Mouse (Mus musculus): ENCODE measurements around the gene S1pr3. TPM values are rescaled to one million over a fixed set of nuclear protein-coding genes. Genes with fewer than 3 reads are reported as not detected.

S1pr3 gene
- polyA plus RNA-seq, 1 experiment from 2014 or later, result 36.8 TPM

- no peak overlapping the region for H3K4me3 ChIP-seq (replicated peaks; ENCODE audit: low read length)
- no peak overlapping the region for H3K4me2 ChIP-seq (ENCODE audit: low read depth, low read length)
- no peak overlapping the region for H3K9ac ChIP-seq (ENCODE audit: low read length)
- 74% methylated on average over 9 of the region's 9 CpGs for WGBS
- no peak overlapping the region for H3K27ac ChIP-seq (ENCODE audit: low read length)
- H3K36me3 ChIP-seq (ENCODE audit: control insufficient read depth, insufficient read depth, low read length), result 0 out of 2 replicates have a peak, but pooled peaks cover 6% of the 10 kb centered on the region
- no peaks in the 10 kb centered on the region for H3K9me3 ChIP-seq (replicated peaks; ENCODE audit: control insufficient read depth, low read length)
- no peak for ATAC-seq (ENCODE audit: insufficient read depth, low FRiP score)
- H3K27me3 ChIP-seq (ENCODE audit: control insufficient read depth, insufficient read depth, low read length), result no peaks in the 10 kb centered on the region
- H3K4me1 ChIP-seq (ENCODE audit: control insufficient read depth, insufficient read depth, low read length), result no peaks in the 10 kb centered on the region; the same call in 1 of the 2 replicates
Measured at GRCm38 (mm10) chr13:51423647-51424046, 15.2 kb downstream of the S1pr3 start.

DNA sequence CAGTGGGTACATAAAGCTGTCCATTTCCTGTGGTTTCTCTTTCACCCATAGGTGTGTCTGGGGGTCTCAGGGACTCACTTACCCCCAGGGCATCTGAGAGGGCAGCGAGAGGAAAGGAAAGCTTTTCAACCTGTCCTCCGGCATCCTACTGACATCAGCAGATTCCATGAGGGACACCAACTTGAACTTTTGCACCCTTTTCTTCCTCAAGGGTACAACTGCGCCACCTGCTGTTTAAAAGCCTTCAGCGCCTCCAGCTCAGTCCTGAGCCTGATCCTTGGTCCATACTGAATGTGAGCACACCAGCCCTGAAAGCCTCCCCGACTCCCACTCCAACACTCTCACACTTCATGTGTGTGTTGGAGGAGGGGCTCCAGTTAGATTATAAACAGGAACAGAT lies 16.2 kb downstream of the S1pr3 start:
- H3K9me3 ChIP-seq (replicated peaks; ENCODE audit: control insufficient read depth, low read length), result no peaks in the 10 kb centered on the region
- WGBS, result 23% methylated on average over 5 of the region's 5 CpGs
- no peak overlapping the region for H3K9ac ChIP-seq (ENCODE audit: low read length)
- H3K4me1 ChIP-seq (ENCODE audit: control insufficient read depth, insufficient read depth, low read length), result no peaks in the 10 kb centered on the region
- no peak overlapping the region for H3K4me3 ChIP-seq (replicated peaks; ENCODE audit: low read length)
- ATAC-seq (ENCODE audit: insufficient read depth, low FRiP score), result 0 out of 2 replicates have a peak, but pooled peaks have one; percentile 41
- H3K27me3 ChIP-seq (ENCODE audit: control insufficient read depth, insufficient read depth, low read length), result no peaks in the 10 kb centered on the region
- H3K36me3 ChIP-seq (ENCODE audit: control insufficient read depth, insufficient read depth, low read length), result no peaks in the 10 kb centered on the region
- no peak overlapping the region for H3K4me2 ChIP-seq (ENCODE audit: low read depth, low read length)
- no peak overlapping the region for H3K27ac ChIP-seq (ENCODE audit: low read length)

DNA sequence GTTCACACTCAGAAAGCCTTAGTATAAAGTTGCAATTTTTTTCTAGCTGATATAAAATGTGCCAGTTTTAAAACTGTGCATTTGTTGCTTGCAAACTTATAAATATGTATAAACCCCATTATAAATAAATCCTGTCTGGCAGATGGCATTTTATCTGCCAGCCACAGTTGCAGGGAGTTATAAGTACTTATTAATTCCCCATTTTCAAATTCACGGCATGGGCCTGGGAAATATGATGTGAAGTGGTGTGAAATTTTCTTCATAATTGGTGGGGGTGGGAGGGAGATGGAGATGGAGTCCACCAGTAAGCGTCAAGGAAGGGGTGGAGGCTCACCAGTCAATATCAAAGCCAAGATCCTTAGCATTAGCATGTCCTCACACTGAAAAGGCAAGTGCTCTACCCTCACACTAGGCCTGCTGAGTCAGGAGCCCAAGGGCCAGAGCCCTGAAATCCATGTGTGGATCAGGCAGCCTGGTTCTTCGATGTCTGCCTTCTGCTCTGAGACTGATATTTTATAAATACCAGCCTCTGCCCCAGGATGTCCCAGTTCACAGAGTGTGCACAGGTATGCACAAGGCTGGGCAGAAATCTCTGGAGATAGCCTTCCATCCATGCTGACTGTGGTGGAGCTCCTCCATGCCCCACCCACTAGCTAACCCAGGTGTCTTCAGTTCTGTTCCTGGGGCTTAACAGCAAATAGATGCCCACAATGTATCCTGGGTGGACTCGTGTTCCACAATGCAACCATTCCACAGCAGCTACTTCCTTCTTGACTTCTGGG lies 17.4 kb downstream of the S1pr3 start:
- no peak for ATAC-seq (ENCODE audit: insufficient read depth, low FRiP score)
- no peak overlapping the region for H3K4me3 ChIP-seq (replicated peaks; ENCODE audit: low read length)
- H3K9me3 ChIP-seq (replicated peaks; ENCODE audit: control insufficient read depth, low read length), result no peaks in the 10 kb centered on the region
- H3K27me3 ChIP-seq (ENCODE audit: control insufficient read depth, insufficient read depth, low read length), result no peaks in the 10 kb centered on the region
- 81% methylated on average over 4 of the region's 4 CpGs for WGBS
- H3K36me3 ChIP-seq (ENCODE audit: control insufficient read depth, insufficient read depth, low read length), result no peaks in the 10 kb centered on the region
- no peaks in the 10 kb centered on the region for H3K4me1 ChIP-seq (ENCODE audit: control insufficient read depth, insufficient read depth, low read length)
- H3K27ac ChIP-seq (ENCODE audit: low read length), result no peak overlapping the region
- H3K4me2 ChIP-seq (ENCODE audit: low read depth, low read length), result no peak overlapping the region
- H3K9ac ChIP-seq (ENCODE audit: low read length), result no peak overlapping the region

DNA sequence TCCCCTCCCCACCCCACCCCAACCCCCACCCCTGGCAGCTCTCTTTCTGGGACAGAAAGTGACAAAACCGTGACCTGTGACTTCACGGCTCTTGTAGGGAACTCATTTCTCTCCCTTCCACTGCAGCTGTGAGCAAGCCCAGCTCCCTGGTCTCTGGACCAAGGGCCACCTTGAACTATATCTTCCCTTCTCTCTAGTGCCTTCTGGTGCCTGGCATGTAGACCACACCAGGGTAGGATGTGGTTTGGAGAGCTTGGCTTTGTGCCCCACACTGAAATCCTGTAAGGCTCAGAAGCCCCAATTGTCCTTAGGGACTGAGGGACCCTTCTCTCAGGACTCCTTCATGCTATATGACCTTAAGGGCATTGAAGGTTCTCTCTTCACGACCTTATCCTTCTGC lies 24.9 kb downstream of the S1pr3 start:
- no peaks in the 10 kb centered on the region for H3K36me3 ChIP-seq (ENCODE audit: control insufficient read depth, insufficient read depth, low read length)
- 55% methylated on average over 3 of the region's 3 CpGs for WGBS
- no peak overlapping the region for H3K9ac ChIP-seq (ENCODE audit: low read length)
- H3K4me2 ChIP-seq (ENCODE audit: low read depth, low read length), result no peak overlapping the region
- no peaks in the 10 kb centered on the region for H3K4me1 ChIP-seq (ENCODE audit: control insufficient read depth, insufficient read depth, low read length)
- H3K27ac ChIP-seq (ENCODE audit: low read length), result no peak overlapping the region
- no peak for ATAC-seq (ENCODE audit: insufficient read depth, low FRiP score)
- no peaks in the 10 kb centered on the region for H3K27me3 ChIP-seq (ENCODE audit: control insufficient read depth, insufficient read depth, low read length)
- no peaks in the 10 kb centered on the region for H3K9me3 ChIP-seq (replicated peaks; ENCODE audit: control insufficient read depth, low read length)
- H3K4me3 ChIP-seq (replicated peaks; ENCODE audit: low read length), result no peak overlapping the region

GRCm38 (mm10) chr13:51434460-51434859 lies 26.0 kb downstream of the S1pr3 start:
- WGBS, result 60% methylated on average over 2 of the region's 2 CpGs

GRCm38 (mm10) chr13:51435146-51435545 lies 26.7 kb downstream of the S1pr3 start:
- no peaks in the 10 kb centered on the region for H3K27me3 ChIP-seq (ENCODE audit: control insufficient read depth, insufficient read depth, low read length)
- H3K9ac ChIP-seq (ENCODE audit: low read length), result no peak overlapping the region
- no peaks in the 10 kb centered on the region for H3K9me3 ChIP-seq (replicated peaks; ENCODE audit: control insufficient read depth, low read length)
- no peak overlapping the region for H3K4me3 ChIP-seq (replicated peaks; ENCODE audit: low read length)
- WGBS, result 30% methylated on average over 2 of the region's 2 CpGs
- H3K4me2 ChIP-seq (ENCODE audit: low read depth, low read length), result no peak overlapping the region
- no peak overlapping the region for H3K27ac ChIP-seq (ENCODE audit: low read length)
- no peak for ATAC-seq (ENCODE audit: insufficient read depth, low FRiP score)
- H3K4me1 ChIP-seq (ENCODE audit: control insufficient read depth, insufficient read depth, low read length), result no peaks in the 10 kb centered on the region
- H3K36me3 ChIP-seq (ENCODE audit: control insufficient read depth, insufficient read depth, low read length), result no peaks in the 10 kb centered on the region

More at GRCm38 (mm10) chr13:51434460-51434859, 26.0 kb downstream of the S1pr3 start:
- H3K27me3 ChIP-seq (ENCODE audit: control insufficient read depth, insufficient read depth, low read length), result no peaks in the 10 kb centered on the region
- no peak for ATAC-seq (ENCODE audit: insufficient read depth, low FRiP score)
- no peak overlapping the region for H3K9ac ChIP-seq (ENCODE audit: low read length)
- H3K9me3 ChIP-seq (replicated peaks; ENCODE audit: control insufficient read depth, low read length), result no peaks in the 10 kb centered on the region
- no peaks in the 10 kb centered on the region for H3K36me3 ChIP-seq (ENCODE audit: control insufficient read depth, insufficient read depth, low read length)
- no peak overlapping the region for H3K27ac ChIP-seq (ENCODE audit: low read length)
- H3K4me3 ChIP-seq (replicated peaks; ENCODE audit: low read length), result no peak overlapping the region
- H3K4me1 ChIP-seq (ENCODE audit: control insufficient read depth, insufficient read depth, low read length), result no peaks in the 10 kb centered on the region
- no peak overlapping the region for H3K4me2 ChIP-seq (ENCODE audit: low read depth, low read length)

DNA sequence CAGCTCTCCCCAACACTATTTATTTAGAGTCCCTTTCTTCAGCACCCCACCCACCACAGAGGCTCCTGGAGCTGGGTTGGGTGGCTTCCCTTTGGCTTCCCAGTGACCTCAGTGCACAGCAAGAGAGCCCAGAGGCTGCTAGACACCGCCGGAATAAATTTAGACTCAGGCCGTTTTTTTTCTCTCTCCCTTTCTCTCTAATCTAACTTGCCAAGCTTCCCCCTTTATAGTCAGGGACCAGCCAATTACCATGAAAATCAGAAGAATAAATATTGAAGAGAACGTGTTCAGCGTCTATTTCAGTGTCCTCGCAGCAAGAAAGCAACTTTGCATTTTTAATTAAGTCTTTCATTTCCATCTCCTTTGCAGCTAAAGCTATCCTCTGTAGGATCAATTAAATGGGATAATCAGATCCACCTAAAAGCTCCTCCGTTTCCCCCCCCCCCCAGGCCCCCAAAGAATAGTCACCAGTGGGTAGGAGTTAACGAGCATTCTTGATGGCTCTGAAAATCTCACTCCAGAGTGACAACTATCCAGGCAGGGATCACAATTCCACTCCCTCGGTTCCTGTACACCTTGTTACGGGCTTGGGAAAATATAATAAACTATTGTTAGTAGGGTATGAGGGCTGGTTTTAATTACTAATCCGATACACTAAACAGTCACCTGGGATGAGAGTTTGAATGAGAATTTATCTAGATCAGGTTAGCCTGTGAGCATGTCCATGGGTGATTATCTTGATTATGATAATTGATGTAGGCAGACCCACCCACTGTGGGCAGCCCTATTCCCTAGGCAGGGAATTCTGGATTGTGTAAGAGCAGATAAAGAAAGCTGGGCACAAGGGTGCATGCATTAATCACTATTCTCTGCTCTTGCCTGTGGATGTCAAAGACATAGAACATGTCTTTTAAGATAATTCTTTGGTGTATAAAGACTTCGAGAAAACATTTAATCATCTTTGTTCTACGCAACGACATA lies 29.0 kb downstream of the S1pr3 start:
- H3K4me2 ChIP-seq (ENCODE audit: low read depth, low read length), result no peak overlapping the region
- no peaks in the 10 kb centered on the region for H3K4me1 ChIP-seq (ENCODE audit: control insufficient read depth, insufficient read depth, low read length)
- H3K9ac ChIP-seq (ENCODE audit: low read length), result no peak overlapping the region
- no peaks in the 10 kb centered on the region for H3K9me3 ChIP-seq (replicated peaks; ENCODE audit: control insufficient read depth, low read length)
- ATAC-seq (ENCODE audit: insufficient read depth, low FRiP score), result no peak
- 83% methylated on average over 14 of the region's 14 CpGs for WGBS
- H3K36me3 ChIP-seq (ENCODE audit: control insufficient read depth, insufficient read depth, low read length), result no peaks in the 10 kb centered on the region
- H3K27me3 ChIP-seq (ENCODE audit: control insufficient read depth, insufficient read depth, low read length), result no peaks in the 10 kb centered on the region
- no peak overlapping the region for H3K27ac ChIP-seq (ENCODE audit: low read length)
- H3K4me3 ChIP-seq (replicated peaks; ENCODE audit: low read length), result no peak overlapping the region

- 75% methylated on average over 8 of the region's 8 CpGs for WGBS
- no peaks in the 10 kb centered on the region for H3K27me3 ChIP-seq (ENCODE audit: control insufficient read depth, insufficient read depth, low read length)
- H3K4me3 ChIP-seq (replicated peaks; ENCODE audit: low read length), result no peak overlapping the region
- H3K9me3 ChIP-seq (replicated peaks; ENCODE audit: control insufficient read depth, low read length), result no peaks in the 10 kb centered on the region
- no peak overlapping the region for H3K9ac ChIP-seq (ENCODE audit: low read length)
- H3K4me2 ChIP-seq (ENCODE audit: low read depth, low read length), result no peak overlapping the region
- ATAC-seq (ENCODE audit: insufficient read depth, low FRiP score), result no peak
- H3K36me3 ChIP-seq (ENCODE audit: control insufficient read depth, insufficient read depth, low read length), result no peaks in the 10 kb centered on the region
- no peaks in the 10 kb centered on the region for H3K4me1 ChIP-seq (ENCODE audit: control insufficient read depth, insufficient read depth, low read length)
- H3K27ac ChIP-seq (ENCODE audit: low read length), result no peak overlapping the region
Measured at GRCm38 (mm10) chr13:51442922-51443321, 34.5 kb downstream of the S1pr3 start.

DNA sequence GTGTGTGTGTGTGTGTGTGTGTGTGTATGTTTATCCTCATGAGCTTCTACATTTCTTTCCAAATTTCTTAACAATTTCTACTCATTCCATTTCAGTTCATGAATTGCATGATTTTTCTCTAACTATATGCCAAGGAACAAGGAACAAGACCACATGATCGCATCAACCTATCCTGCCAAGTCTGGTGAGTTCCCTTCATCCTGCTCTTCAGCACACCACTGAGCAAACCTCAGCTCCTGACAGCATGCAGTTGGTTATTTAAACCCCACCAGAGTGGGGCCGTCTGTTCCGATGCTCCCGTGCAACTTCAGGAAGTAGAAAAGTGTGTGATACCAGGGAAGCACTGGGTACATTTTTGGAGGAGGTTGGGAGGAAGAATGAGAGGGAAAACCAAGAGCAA lies 38.1 kb downstream of the S1pr3 start:
- no peak overlapping the region for H3K9ac ChIP-seq (ENCODE audit: low read length)
- H3K36me3 ChIP-seq (ENCODE audit: control insufficient read depth, insufficient read depth, low read length), result no peaks in the 10 kb centered on the region
- no peak overlapping the region for H3K4me3 ChIP-seq (replicated peaks; ENCODE audit: low read length)
- H3K9me3 ChIP-seq (replicated peaks; ENCODE audit: control insufficient read depth, low read length), result no peaks in the 10 kb centered on the region
- H3K4me1 ChIP-seq (ENCODE audit: control insufficient read depth, insufficient read depth, low read length), result no peaks in the 10 kb centered on the region
- no peak overlapping the region for H3K4me2 ChIP-seq (ENCODE audit: low read depth, low read length)
- H3K27ac ChIP-seq (ENCODE audit: low read length), result no peak overlapping the region
- ATAC-seq (ENCODE audit: insufficient read depth, low FRiP score), result no peak
- no peaks in the 10 kb centered on the region for H3K27me3 ChIP-seq (ENCODE audit: control insufficient read depth, insufficient read depth, low read length)
- 66% methylated on average over 4 of the region's 4 CpGs for WGBS

Data from stomach, embryonic 16.5 days (tissue).